Comparison of ENCODE assay signal across 14 mouse cellular contexts in the genomic region with DNA sequence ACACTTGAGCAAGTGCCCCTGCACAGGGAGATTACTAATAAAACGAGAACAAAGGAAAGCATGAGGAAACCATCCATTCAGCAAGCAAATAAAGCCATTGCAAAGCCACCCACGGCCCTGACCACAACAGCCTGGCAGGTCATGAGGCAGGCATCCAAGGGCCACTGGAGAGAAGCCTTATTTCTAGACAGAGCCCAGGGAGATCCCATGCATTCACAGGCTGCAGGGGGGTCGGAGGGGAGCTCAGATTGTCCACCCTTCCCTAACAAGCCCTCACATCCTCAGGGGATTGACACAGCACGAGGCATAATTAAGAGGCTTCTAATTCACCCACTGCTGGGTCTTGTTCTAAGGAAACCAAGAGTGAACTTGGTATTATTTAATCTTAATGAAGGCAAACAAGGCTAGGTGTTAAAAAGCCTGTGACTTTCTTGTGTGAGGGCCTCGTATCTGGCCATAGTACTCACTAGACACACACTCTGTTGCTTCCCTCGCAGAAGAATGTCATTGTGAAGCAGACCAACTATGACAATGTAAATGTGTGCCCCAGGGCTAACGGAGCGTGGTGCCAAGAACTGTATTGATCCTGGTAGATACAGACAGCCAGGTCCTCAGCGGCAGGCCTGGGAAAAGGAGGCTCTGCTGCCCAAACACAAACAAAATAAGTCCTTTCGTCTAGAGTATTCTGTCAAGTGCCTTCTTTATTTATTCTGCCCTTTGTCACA.
A peak's percentile ranks its signal among the peaks of the same experiment; 100 is the strongest.
DNase-seq lines count a peak whose midpoint lies in the region; ATAC-seq and TF ChIP-seq lines count a peak whose summit lies in the region.
"Had no signal": no experiment of that assay in that cellular context is flagged by ENCODE, and none has a peak within 500 bp of the region (broad histone marks: within the 10 kb centered on the region; RNA-seq: fewer than 3 reads in every experiment).

No protein-coding gene starts in this region.

- no peak for TF ChIP-seq EP300 in lung, postnatal 0 days (IDR thresholded peaks at IDR 0.05)

- DNase-seq in lung, adult 18-20 months: peak; percentile 19 to 38
- DNase-seq in lung, postnatal 0 days (ENCODE audit: low spot score): no peak
- DNase-seq in adipocyte (ENCODE audit: low spot score): peak; percentile 19
- no peak for DNase-seq in embryo, embryonic 10 days (ENCODE audit: low spot score)
- no peak for DNase-seq in layer of hippocampus, postnatal 25 days (ENCODE audit: extremely low spot score in 1 of 2, low spot score in 1 of 2)
- DNase-seq: adrenal gland, postnatal 10 days; cerebellum, postnatal 25 days; right cerebral cortex, postnatal 14 days had no signal

- H3K36me3 ChIP-seq in lung, postnatal 0 days (ENCODE audit: insufficient read depth, low read length): no peaks in the 10 kb centered on the region
- H3K36me3 ChIP-seq in forebrain, embryonic 16.5 days (ENCODE audit: control insufficient read depth, insufficient read depth): no peaks in the 10 kb centered on the region
- no peaks in the 10 kb centered on the region for H3K36me3 ChIP-seq in neural tube, embryonic 13.5 days
- H3K36me3 ChIP-seq: embryonic facial prominence, embryonic 13.5 days; liver, embryonic 12.5 days; stomach, embryonic 15.5 days had no signal

- WGBS in lung, postnatal 0 days: 61% methylated on average over 10 of the region's 10 CpGs
- 15% methylated on average over 10 of the region's 10 CpGs for WGBS in forebrain, embryonic 16.5 days
- 36% methylated on average over 10 of the region's 10 CpGs for WGBS in neural tube, embryonic 13.5 days

- H3K9me3 ChIP-seq in lung, postnatal 0 days (ENCODE audit: low read length): no peaks in the 10 kb centered on the region
- no peaks in the 10 kb centered on the region for H3K9me3 ChIP-seq in forebrain, embryonic 16.5 days (ENCODE audit: control insufficient read depth, low read length)
- H3K9me3 ChIP-seq in neural tube, embryonic 13.5 days: no peaks in the 10 kb centered on the region
- H3K9me3 ChIP-seq: embryonic facial prominence, embryonic 13.5 days; liver, embryonic 12.5 days; stomach, embryonic 15.5 days had no signal

- no peak overlapping the region for H3K9ac ChIP-seq in lung, postnatal 0 days (replicated peaks; ENCODE audit: low read depth)
- H3K9ac ChIP-seq in forebrain, embryonic 16.5 days (replicated peaks; ENCODE audit: low read depth, low read length): no peak overlapping the region
- H3K9ac ChIP-seq in neural tube, embryonic 13.5 days: no peak overlapping the region
- H3K9ac ChIP-seq: embryonic facial prominence, embryonic 13.5 days; liver, embryonic 12.5 days; stomach, embryonic 15.5 days had no signal

- TF ChIP-seq CTCF in lung, postnatal 0 days (IDR thresholded peaks at IDR 0.05): no peak

- H3K4me1 ChIP-seq in lung, postnatal 0 days (ENCODE audit: insufficient read depth, low read depth, low read length): no peaks in the 10 kb centered on the region
- H3K4me1 ChIP-seq in forebrain, embryonic 16.5 days (replicated peaks; ENCODE audit: control insufficient read depth, insufficient read depth, low read length): peaks cover 3% of the 10 kb centered on the region
- peaks cover 9% of the 10 kb centered on the region for H3K4me1 ChIP-seq in neural tube, embryonic 13.5 days (replicated peaks)
- H3K4me1 ChIP-seq: embryonic facial prominence, embryonic 13.5 days; liver, embryonic 12.5 days; stomach, embryonic 15.5 days had no signal

- no peaks in the 10 kb centered on the region for H3K27me3 ChIP-seq in lung, postnatal 0 days (replicated peaks; ENCODE audit: insufficient read depth, low read length)
- H3K27me3 ChIP-seq in forebrain, embryonic 16.5 days (replicated peaks; ENCODE audit: control insufficient read depth, insufficient read depth, low read length): no peaks in the 10 kb centered on the region
- H3K27me3 ChIP-seq in neural tube, embryonic 13.5 days: no peaks in the 10 kb centered on the region
- H3K27me3 ChIP-seq: embryonic facial prominence, embryonic 13.5 days; liver, embryonic 12.5 days; stomach, embryonic 15.5 days had no signal

- no peak overlapping the region for H3K4me2 ChIP-seq in lung, postnatal 0 days (replicated peaks; ENCODE audit: low read depth, low read length)
- no peak overlapping the region for H3K4me2 ChIP-seq in forebrain, embryonic 16.5 days (ENCODE audit: low read length)
- no peak overlapping the region for H3K4me2 ChIP-seq in neural tube, embryonic 13.5 days
- H3K4me2 ChIP-seq: embryonic facial prominence, embryonic 13.5 days; liver, embryonic 12.5 days; stomach, embryonic 15.5 days had no signal

- no peak overlapping the region for H3K27ac ChIP-seq in lung, postnatal 0 days (ENCODE audit: low read length)
- H3K27ac ChIP-seq in forebrain, embryonic 16.5 days (ENCODE audit: low read length): no peak overlapping the region
- no peak overlapping the region for H3K27ac ChIP-seq in neural tube, embryonic 13.5 days (replicated peaks)
- H3K27ac ChIP-seq: embryonic facial prominence, embryonic 13.5 days; liver, embryonic 12.5 days; stomach, embryonic 15.5 days had no signal

- no peak for ATAC-seq in lung, postnatal 0 days
- ATAC-seq in forebrain, embryonic 16.5 days: peak; percentile 54
- ATAC-seq in neural tube, embryonic 13.5 days (ENCODE audit: low read depth): peak; percentile 61
- ATAC-seq: liver, embryonic 12.5 days had no signal

- no peak overlapping the region for H3K4me3 ChIP-seq in lung, postnatal 0 days (ENCODE audit: low read depth, low read length)
- no peak overlapping the region for H3K4me3 ChIP-seq in forebrain, embryonic 16.5 days (replicated peaks; ENCODE audit: low read length)
- H3K4me3 ChIP-seq in neural tube, embryonic 13.5 days: no peak overlapping the region
- H3K4me3 ChIP-seq: embryonic facial prominence, embryonic 13.5 days; liver, embryonic 12.5 days; myocyte; stomach, embryonic 15.5 days had no signal

Comparison
In these comparisons a context has a peak if more than half of its experiments do, and no peak if none do; other contexts are left out.
1. DNase-seq: peak in lung, adult 18-20 months (2 of 2) and adipocyte (single experiment); none in lung, postnatal 0 days (single experiment), embryo, embryonic 10 days (single experiment) and layer of hippocampus, postnatal 25 days (0 of 2).